Mouse (Mus musculus) embryonic fibroblast, embryonic 13.5 days (primary cell): ENCODE results near the gene Scrn3. TPM values are rescaled to one million over a fixed set of nuclear protein-coding genes. Genes with fewer than 3 reads are reported as not detected.
A peak's percentile ranks its signal among the peaks of the same experiment; 100 is the strongest.

Experiments
- H3K27ac ChIP-seq: 2 replicates; pipeline ENCODE4 v1.5.1; 2012; ENCODE audit warnings: low read length, control low read depth, inconsistent platforms; ENCODE audit not compliant: insufficient read depth
- H3K4me1 ChIP-seq: 2 replicates; pipeline ENCODE4 v1.6.1; 2011; ENCODE audit warnings: low read length; ENCODE audit not compliant: control insufficient read depth, insufficient read depth
- H3K4me3 ChIP-seq: 2 replicates; pipeline ENCODE4 v1.5.1; 2011; ENCODE audit warnings: mild to moderate bottlenecking, control low read depth, low read length; ENCODE audit not compliant: insufficient read depth
- CTCF ChIP-seq: IDR thresholded peaks from 2 replicates; pipeline ENCODE4 v1.5.1; 2011; ENCODE audit warnings: mild to moderate bottlenecking, control low read depth, low read length, moderate library complexity, borderline replicate concordance; ENCODE audit not compliant: insufficient read depth
- POLR2A ChIP-seq: IDR thresholded peaks from 2 replicates; pipeline ENCODE4 v1.6.1; 2011; ENCODE audit warnings: low read depth, mild to moderate bottlenecking, control low read depth, low read length, moderate library complexity
- polyA plus RNA-seq: library from polyadenylated mRNA; stranded (reverse); fragments of >200 nt; gene quantifications from 2 replicates; pipeline ENCODE4 v1.2.4, GENCODE M21; 2011; ENCODE audit warnings: low read depth; ENCODE audit not compliant: missing spikeins, insufficient read length

Scrn3 gene
- polyA plus RNA-seq, 1 experiment, result 27.3 TPM

GRCm38 (mm10) chr2:73275261-73276040 lies 37.0 kb upstream of the Scrn3 start:
- Histone ChIP-seq H3K27ac (no peak overlapping the region), H3K4me3 (no peak overlapping the region), H3K4me1 (peaks cover 3% of the 10 kb centered on the region; the same call in 1 of the 2 replicates)
- TF ChIP-seq CTCF, result no peak
- TF ChIP-seq POLR2A, result no peak

GRCm38 (mm10) chr2:73276141-73276571 lies 36.2 kb upstream of the Scrn3 start:
- Histone ChIP-seq H3K27ac (no peak overlapping the region), H3K4me1 (peaks cover 3% of the 10 kb centered on the region; the same call in 1 of the 2 replicates), H3K4me3 (no peak overlapping the region)
- TF ChIP-seq POLR2A (no peak), CTCF (no peak)

- TF ChIP-seq CTCF (no peak), POLR2A (no peak)
- Histone ChIP-seq H3K27ac (no peak overlapping the region), H3K4me3 (no peak overlapping the region), H3K4me1 (peaks cover 3% of the 10 kb centered on the region; the same call in 1 of the 2 replicates)
These were observed 35.2 kb upstream of the Scrn3 start for GRCm38 (mm10) chr2:73277021-73277708.

GRCm38 (mm10) chr2:73277709-73278075 lies 34.7 kb upstream of the Scrn3 start:
- Histone ChIP-seq H3K27ac (no peak overlapping the region), H3K4me1 (peaks cover 3% of the 10 kb centered on the region; the same call in 1 of the 2 replicates), H3K4me3 (no peak overlapping the region)
- TF ChIP-seq POLR2A, result no peak
- TF ChIP-seq CTCF, result no peak

- no peak overlapping the region for H3K4me3 ChIP-seq
- TF ChIP-seq POLR2A, result no peak
- TF ChIP-seq CTCF, result peak; percentile 62
- H3K27ac ChIP-seq, result no peak overlapping the region
- H3K4me1 ChIP-seq, result peaks cover 3% of the 10 kb centered on the region; the same call in 1 of the 2 replicates
These were observed 34.1 kb upstream of the Scrn3 start for GRCm38 (mm10) chr2:73278131-73278854.

GRCm38 (mm10) chr2:73278869-73279268 lies 33.5 kb upstream of the Scrn3 start:
- Histone ChIP-seq H3K27ac (no peak overlapping the region), H3K4me3 (0 out of 2 replicates have a peak overlapping the region, but pooled peaks have one; percentile 2), H3K4me1 (peaks cover 3% of the 10 kb centered on the region; the same call in 1 of the 2 replicates)
- no peak for TF ChIP-seq POLR2A
- TF ChIP-seq CTCF, result no peak

GRCm38 (mm10) chr2:73279271-73280038 lies 32.9 kb upstream of the Scrn3 start:
- H3K4me3 ChIP-seq, result no peak overlapping the region
- H3K4me1 ChIP-seq, result no peaks in the 10 kb centered on the region; the same call in 1 of the 2 replicates
- H3K27ac ChIP-seq, result no peak overlapping the region
- TF ChIP-seq CTCF (no peak), POLR2A (no peak)

- Histone ChIP-seq H3K27ac (no peak overlapping the region), H3K4me3 (no peak overlapping the region), H3K4me1 (no peaks in the 10 kb centered on the region; the same call in 1 of the 2 replicates)
- TF ChIP-seq POLR2A (no peak), CTCF (no peak)
These were observed 31.9 kb upstream of the Scrn3 start for GRCm38 (mm10) chr2:73280356-73281047.
